Mouse (Mus musculus) small intestine, adult 2 months (tissue): ENCODE data around the gene Arl13b. TPM values are rescaled to one million over a fixed set of nuclear protein-coding genes. Genes with fewer than 3 reads are reported as not detected.

Experiments
- H3K27ac ChIP-seq: fragments of 200-500 bp; 2 replicates; pipeline ENCODE4 v1.5.1; 2012; ENCODE audit warnings: low read depth, low read length, control low read depth, inconsistent platforms; ENCODE audit not compliant: insufficient read depth
- H3K27me3 ChIP-seq: fragments of 200-500 bp; 2 replicates; pipeline ENCODE4 v1.6.1; 2012; ENCODE audit warnings: mild to moderate bottlenecking, moderate library complexity, low read length, inconsistent platforms; ENCODE audit not compliant: control insufficient read depth, insufficient read depth
- H3K36me3 ChIP-seq: fragments of 200-500 bp; 2 replicates; pipeline ENCODE4 v1.6.1; 2012; ENCODE audit warnings: mild to moderate bottlenecking, low read length, control low read depth, inconsistent platforms; ENCODE audit not compliant: control insufficient read depth, insufficient read depth
- H3K4me1 ChIP-seq: fragments of 200-500 bp; 2 replicates; pipeline ENCODE4 v1.6.1; 2012; ENCODE audit warnings: low read length, inconsistent platforms, mixed read lengths; ENCODE audit not compliant: control insufficient read depth, insufficient read depth, insufficient read length
- H3K4me3 ChIP-seq: fragments of 200-500 bp; 2 replicates; pipeline ENCODE4 v1.5.1; 2012; ENCODE audit warnings: low read depth, mild to moderate bottlenecking, control low read depth, inconsistent platforms, low read length, moderate library complexity
- CTCF ChIP-seq: fragments of 200-500 bp; IDR thresholded peaks from 2 replicates; pipeline ENCODE4 v1.5.1; 2012; ENCODE audit warnings: low read depth, mild to moderate bottlenecking, control low read depth, inconsistent platforms, low read length, moderate library complexity, mixed read lengths; ENCODE audit not compliant: insufficient replicate concordance, insufficient read length; ENCODE audit errors: extremely low read depth
- POLR2A ChIP-seq: fragments of 200-500 bp; IDR thresholded peaks from 2 replicates; pipeline ENCODE4 v1.6.1; 2012; ENCODE audit warnings: low read depth, mild to moderate bottlenecking, control low read depth, inconsistent platforms, low read length, moderate library complexity
- WGBS: fragments of 180-500 bp; shearing (Covaris S2); methylation state at CpG from one replicate; pipeline ENCODE4 v1.1.7; 2018; 5-methylcytosine and 5-hydroxymethylcytosine counted together
- polyA plus RNA-seq: library from polyadenylated mRNA; depleted of rRNA; stranded (reverse); fragments of >200 nt; gene quantifications from 2 replicates; pipeline ENCODE4 v1.2.3, GENCODE M21; 2012

The Arl13b gene
- polyA plus RNA-seq, 1 experiment, result 4.9 TPM

DNA sequence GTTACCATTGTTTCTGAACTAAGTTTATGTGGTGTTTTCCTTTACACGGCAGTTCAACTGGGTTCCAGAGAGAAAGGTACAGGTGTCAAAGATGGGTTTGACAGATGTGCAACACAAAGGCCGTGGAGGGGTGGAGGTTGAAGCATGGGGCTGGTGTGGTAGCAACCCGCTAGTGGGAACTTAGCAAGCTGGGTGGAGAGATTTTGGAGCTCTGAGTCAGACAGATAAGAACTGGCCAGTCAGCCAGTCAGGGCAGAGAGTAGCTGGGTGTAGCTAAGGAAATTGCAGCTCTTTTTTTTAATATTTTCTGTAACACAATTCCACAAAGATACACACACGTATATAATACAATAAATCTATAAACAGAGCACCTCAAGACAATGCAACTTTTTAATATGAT, 36.0 kb downstream of the Arl13b start:
- WGBS, result 86% methylated on average over 4 of the region's 4 CpGs
- Histone ChIP-seq H3K4me1 (peaks cover 8% of the 10 kb centered on the region), H3K27me3 (no peaks in the 10 kb centered on the region), H3K4me3 (no peak overlapping the region), H3K27ac (no peak overlapping the region), H3K36me3 (peaks cover 1% of the 10 kb centered on the region; the same call in 1 of the 2 replicates)
- TF ChIP-seq POLR2A (no peak), CTCF (no peak)

DNA sequence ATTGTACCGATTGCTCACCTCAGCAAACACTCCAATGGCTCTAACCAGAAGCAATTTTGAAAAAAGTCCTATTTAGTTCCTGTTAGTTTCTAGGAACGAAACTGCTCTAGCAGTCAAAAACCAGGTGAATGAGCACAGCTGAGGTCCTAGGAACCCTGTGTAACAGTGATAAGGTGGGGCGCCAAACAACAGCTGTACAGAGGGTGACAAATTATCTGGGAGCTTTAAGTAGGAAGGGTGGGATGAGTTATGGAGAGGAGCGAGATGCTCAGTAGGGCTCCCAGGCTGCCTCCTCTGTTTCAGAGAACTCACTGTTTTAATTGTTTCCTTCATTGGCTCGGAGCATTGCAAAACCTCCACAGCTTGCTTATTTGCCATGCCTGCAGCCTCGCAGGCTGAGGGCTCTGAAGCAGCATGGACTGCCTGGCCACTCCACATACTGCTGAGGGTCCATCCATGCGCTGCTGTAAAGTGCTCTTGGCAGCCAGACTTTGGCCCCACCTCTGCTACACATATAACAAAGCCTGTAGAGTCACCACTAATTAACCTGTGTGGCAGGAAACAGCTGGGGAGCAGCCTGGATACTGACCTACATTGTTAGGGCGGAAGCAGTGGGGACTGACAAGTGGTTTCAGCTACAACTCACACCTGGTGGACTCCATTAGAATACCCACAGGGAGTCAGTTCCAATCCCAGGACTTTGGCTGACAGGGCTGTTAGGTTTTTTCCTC, 39.4 kb downstream of the Arl13b start:
- 31% methylated on average over 8 of the region's 8 CpGs for WGBS
- H3K27ac ChIP-seq, result no peak overlapping the region

DNA sequence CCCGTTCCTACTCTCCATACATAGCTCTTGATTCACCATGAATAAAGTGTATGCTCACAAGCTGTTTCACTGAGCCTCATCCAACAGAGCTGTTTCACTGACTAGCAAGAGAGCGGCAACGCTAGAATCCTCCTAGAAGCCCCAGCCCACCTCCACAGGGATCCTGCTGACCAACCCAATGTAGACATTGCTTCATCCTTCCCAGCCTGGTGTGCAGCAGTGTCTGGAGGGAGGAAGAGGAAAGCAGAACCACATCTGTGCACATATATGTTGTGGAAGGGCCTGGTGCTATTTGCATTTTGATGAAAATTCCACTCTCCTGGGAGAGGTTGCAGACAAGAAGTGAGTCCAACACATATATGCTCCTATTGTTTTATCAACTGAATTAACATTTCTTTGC, 42.2 kb downstream of the Arl13b start:
- TF ChIP-seq CTCF (no peak), POLR2A (no peak)
- 96% methylated on average over 3 of the region's 3 CpGs for WGBS
- no peaks in the 10 kb centered on the region for H3K27me3 ChIP-seq
- no peak overlapping the region for H3K27ac ChIP-seq
- H3K4me1 ChIP-seq, result peaks cover 9% of the 10 kb centered on the region
- H3K36me3 ChIP-seq, result peaks cover 8% of the 10 kb centered on the region
- no peak overlapping the region for H3K4me3 ChIP-seq

More for the DNA sequence above, 39.4 kb downstream of the Arl13b start:
- Histone ChIP-seq H3K27me3 (no peaks in the 10 kb centered on the region), H3K4me1 (peaks cover 8% of the 10 kb centered on the region), H3K4me3 (no peak overlapping the region), H3K36me3 (peaks cover 7% of the 10 kb centered on the region)
- TF ChIP-seq CTCF, result no peak
- no peak for TF ChIP-seq POLR2A

DNA sequence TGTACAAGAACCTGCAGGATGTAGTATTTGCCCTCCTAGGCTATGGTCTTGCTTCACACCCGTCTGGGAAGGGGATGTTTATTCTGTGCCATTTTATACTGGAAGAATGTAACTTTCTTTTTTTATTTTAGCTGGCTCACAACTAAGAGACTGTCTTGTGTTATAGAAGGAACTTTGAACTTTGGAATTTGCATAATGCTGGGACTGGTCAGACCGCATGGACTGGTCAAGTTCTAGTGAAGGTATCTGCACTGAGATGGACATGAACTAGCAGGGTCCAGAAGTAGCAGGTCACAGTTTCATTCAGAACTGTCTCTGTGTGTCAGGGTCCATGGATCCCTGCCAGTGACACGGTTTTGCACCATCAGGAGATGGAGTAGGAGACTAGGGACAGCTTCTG, 47.0 kb downstream of the Arl13b start:
- WGBS, result 60% methylated on average over 3 of the region's 3 CpGs
- H3K27ac ChIP-seq, result no peak overlapping the region
- no peak for TF ChIP-seq POLR2A
- TF ChIP-seq CTCF, result no peak

DNA sequence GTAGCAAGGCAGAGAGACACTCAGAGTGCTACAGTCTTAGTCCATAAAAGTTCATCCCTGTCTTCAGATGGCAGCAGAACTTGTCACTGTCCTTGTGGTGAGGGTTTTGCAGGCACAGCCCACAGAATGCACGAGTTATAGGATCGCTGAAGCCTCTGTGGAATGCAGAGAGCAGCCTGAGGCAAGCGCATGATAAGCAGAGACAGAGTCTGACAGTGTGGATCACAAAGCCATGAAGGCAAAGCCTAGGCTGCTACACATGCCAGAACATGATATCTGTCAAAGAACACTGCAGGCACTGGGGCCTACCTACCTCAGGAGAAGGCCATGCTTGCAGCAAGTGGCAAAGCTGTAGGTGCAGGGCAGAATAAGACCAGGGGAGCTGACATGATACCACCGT, 47.4 kb downstream of the Arl13b start:
- no peak overlapping the region for H3K27ac ChIP-seq
- 84% methylated on average over 4 of the region's 4 CpGs for WGBS

More for the DNA sequence above, 47.0 kb downstream of the Arl13b start:
- peaks cover 9% of the 10 kb centered on the region for H3K36me3 ChIP-seq
- H3K4me1 ChIP-seq, result peaks cover 3% of the 10 kb centered on the region; the same call in 1 of the 2 replicates
- no peak overlapping the region for H3K4me3 ChIP-seq
- no peaks in the 10 kb centered on the region for H3K27me3 ChIP-seq

DNA sequence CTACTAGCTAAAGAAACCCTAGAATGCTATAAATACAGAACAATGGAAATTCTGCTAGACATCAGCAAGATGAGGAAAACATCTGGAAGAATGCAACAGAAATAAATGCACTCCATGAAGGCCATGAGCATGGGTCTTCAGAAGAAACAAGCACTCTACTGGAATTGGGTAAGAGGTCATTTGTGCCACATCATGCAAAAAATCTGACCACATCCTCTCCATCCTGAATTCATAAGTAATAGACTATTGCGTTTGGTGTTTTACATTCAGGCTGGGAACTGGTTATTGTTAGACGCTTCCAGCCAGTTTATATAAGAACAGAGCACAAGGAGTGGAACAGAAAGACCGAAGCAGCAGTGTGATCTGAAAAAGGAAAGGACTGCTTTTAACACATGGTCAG, 48.0 kb downstream of the Arl13b start:
- no peak overlapping the region for H3K27ac ChIP-seq
- peaks cover 3% of the 10 kb centered on the region; the same call in 1 of the 2 replicates for H3K4me1 ChIP-seq
- 84% methylated on average over 3 of the region's 3 CpGs for WGBS
- no peaks in the 10 kb centered on the region for H3K27me3 ChIP-seq
- peaks cover 6% of the 10 kb centered on the region for H3K36me3 ChIP-seq
- TF ChIP-seq CTCF (no peak), POLR2A (no peak)
- no peak overlapping the region for H3K4me3 ChIP-seq

More for the DNA sequence above, 47.4 kb downstream of the Arl13b start:
- Histone ChIP-seq H3K36me3 (peaks cover 6% of the 10 kb centered on the region), H3K4me3 (no peak overlapping the region), H3K27me3 (no peaks in the 10 kb centered on the region), H3K4me1 (peaks cover 3% of the 10 kb centered on the region; the same call in 1 of the 2 replicates)
- TF ChIP-seq POLR2A (no peak), CTCF (no peak)

DNA sequence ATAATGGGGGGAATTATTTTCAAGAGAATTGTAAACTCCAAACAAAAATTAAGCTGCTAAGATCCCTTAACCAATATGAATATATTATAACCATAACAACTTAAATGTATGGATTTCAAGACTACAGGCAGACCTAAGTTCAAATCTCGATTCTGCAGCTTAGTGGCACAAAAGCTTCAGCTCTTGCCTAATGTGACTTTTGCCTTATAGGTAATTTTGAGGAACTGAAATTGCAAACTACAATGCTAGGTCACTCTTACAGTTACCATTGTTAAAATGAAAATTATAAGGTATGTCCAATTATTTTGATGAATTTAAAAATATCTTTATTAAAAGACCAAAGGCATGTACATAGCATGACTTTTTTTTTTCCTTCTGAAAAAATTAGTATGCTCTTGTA, 50.2 kb downstream of the Arl13b start:
- TF ChIP-seq CTCF (no peak), POLR2A (no peak)
- Histone ChIP-seq H3K36me3 (peaks cover 3% of the 10 kb centered on the region; the same call in 1 of the 2 replicates), H3K27ac (no peak overlapping the region), H3K27me3 (no peaks in the 10 kb centered on the region), H3K4me1 (peaks cover 3% of the 10 kb centered on the region; the same call in 1 of the 2 replicates), H3K4me3 (no peak overlapping the region)
- 73% methylated on average over 1 of the region's 1 CpGs for WGBS
